Comparison of ENCODE assay signal across 9 mouse cellular contexts in genomic region chr2:156718793-156719192, GRCm38 (mm10). TPM values are rescaled to one million over a fixed set of nuclear protein-coding genes. Genes with fewer than 3 reads are reported as not detected.
DNase-seq lines count a peak whose midpoint lies in the region; ATAC-seq and TF ChIP-seq lines count a peak whose summit lies in the region.
"Had no signal": no experiment of that assay in that cellular context is flagged by ENCODE, and none has a peak within 500 bp of the region (broad histone marks: within the 10 kb centered on the region; RNA-seq: fewer than 3 reads in every experiment).

No protein-coding gene starts in this region.

- H3K4me2 ChIP-seq in forebrain, embryonic 14.5 days (ENCODE audit: low read length): no peak overlapping the region
- H3K4me2 ChIP-seq in forebrain, embryonic 11.5 days (ENCODE audit: low read depth, low read length, severe bottlenecking): no peak overlapping the region
- no peak overlapping the region for H3K4me2 ChIP-seq in midbrain, embryonic 16.5 days (ENCODE audit: low read length)
- no peak overlapping the region for H3K4me2 ChIP-seq in midbrain, embryonic 11.5 days
- H3K4me2 ChIP-seq in intestine, embryonic 16.5 days (ENCODE audit: low read depth, low read length): no peak overlapping the region

- intact Hi-C loops in left cerebral cortex, postnatal 36 days (cut with DNase I): no loop called here

- no peak for ATAC-seq in forebrain, embryonic 14.5 days
- ATAC-seq in forebrain, embryonic 11.5 days (replicated peaks; ENCODE audit: low FRiP score): no peak
- no peak for ATAC-seq in midbrain, embryonic 16.5 days
- ATAC-seq in midbrain, embryonic 11.5 days (ENCODE audit: low FRiP score): no peak
- ATAC-seq in intestine, embryonic 16.5 days: no peak

- no peak for TF ChIP-seq POLR2A in olfactory bulb, adult 2 months (IDR thresholded peaks at IDR 0.05; ENCODE audit: insufficient read depth, low read depth, low read length)

- peak overlapping the region; percentile 48; the same call in 1 of the 2 replicates for H3K27ac ChIP-seq in forebrain, embryonic 14.5 days (ENCODE audit: low read depth, low read length)
- no peak overlapping the region for H3K27ac ChIP-seq in forebrain, embryonic 11.5 days (ENCODE audit: low read depth, low read length)
- peak overlapping the region; percentile 75 for H3K27ac ChIP-seq in midbrain, embryonic 16.5 days (ENCODE audit: low read length)
- H3K27ac ChIP-seq in midbrain, embryonic 11.5 days (ENCODE audit: low read depth, low read length): no peak overlapping the region
- peak overlapping the region; percentile 45; the same call in 1 of the 2 replicates for H3K27ac ChIP-seq in intestine, embryonic 16.5 days (ENCODE audit: low read length)
- H3K27ac ChIP-seq in olfactory bulb, adult 2 months (ENCODE audit: insufficient read depth, low read depth, low read length): peak overlapping the region; percentile 18; the same call in 1 of the 2 replicates

- no peaks in the 10 kb centered on the region for H3K27me3 ChIP-seq in forebrain, embryonic 14.5 days (replicated peaks; ENCODE audit: control insufficient read depth, insufficient read depth, low read length)
- H3K27me3 ChIP-seq in forebrain, embryonic 11.5 days (ENCODE audit: control insufficient read depth, insufficient read depth, low read length): no peaks in the 10 kb centered on the region
- no peaks in the 10 kb centered on the region for H3K27me3 ChIP-seq in midbrain, embryonic 16.5 days (ENCODE audit: control insufficient read depth, insufficient read depth, low read depth, low read length)
- H3K27me3 ChIP-seq in midbrain, embryonic 11.5 days (ENCODE audit: control insufficient read depth, insufficient read depth, low read length): no peaks in the 10 kb centered on the region
- no peaks in the 10 kb centered on the region for H3K27me3 ChIP-seq in intestine, embryonic 16.5 days (replicated peaks; ENCODE audit: control insufficient read depth, insufficient read depth, low read length)

- peaks cover 30% of the 10 kb centered on the region for H3K4me1 ChIP-seq in forebrain, embryonic 14.5 days (ENCODE audit: control insufficient read depth, insufficient read depth, low read length)
- H3K4me1 ChIP-seq in forebrain, embryonic 11.5 days (replicated peaks; ENCODE audit: control insufficient read depth, insufficient read depth, low read length): peaks cover 11% of the 10 kb centered on the region; the same call in 1 of the 2 replicates
- peaks cover 40% of the 10 kb centered on the region for H3K4me1 ChIP-seq in midbrain, embryonic 16.5 days (ENCODE audit: control insufficient read depth, insufficient read depth, low read length)
- peaks cover 28% of the 10 kb centered on the region for H3K4me1 ChIP-seq in midbrain, embryonic 11.5 days (ENCODE audit: control insufficient read depth, insufficient read depth, low read length)
- peaks cover 46% of the 10 kb centered on the region for H3K4me1 ChIP-seq in intestine, embryonic 16.5 days (ENCODE audit: control insufficient read depth, insufficient read depth, low read length)
- peaks cover 38% of the 10 kb centered on the region for H3K4me1 ChIP-seq in olfactory bulb, adult 2 months (ENCODE audit: control insufficient read depth, insufficient read depth, low read length)

- TF ChIP-seq CTCF in olfactory bulb, adult 2 months (IDR thresholded peaks at IDR 0.05; ENCODE audit: insufficient read depth, low read depth, low read length): no peak

- 72% methylated on average over 5 of the region's 5 CpGs for WGBS in forebrain, embryonic 14.5 days
- 83% methylated on average over 5 of the region's 5 CpGs for WGBS in forebrain, embryonic 11.5 days
- WGBS in midbrain, embryonic 16.5 days: 66% methylated on average over 5 of the region's 5 CpGs
- 76% methylated on average over 5 of the region's 5 CpGs for WGBS in midbrain, embryonic 11.5 days
- WGBS in intestine, embryonic 16.5 days: 55% methylated on average over 5 of the region's 5 CpGs
- 45% methylated on average over 5 of the region's 5 CpGs for WGBS in olfactory bulb, adult 2 months

- no peak overlapping the region for H3K4me3 ChIP-seq in forebrain, embryonic 14.5 days (ENCODE audit: low read depth, low read length)
- no peak overlapping the region for H3K4me3 ChIP-seq in forebrain, embryonic 11.5 days (ENCODE audit: low read depth, low read length)
- no peak overlapping the region for H3K4me3 ChIP-seq in midbrain, embryonic 16.5 days (ENCODE audit: low read depth, low read length)
- H3K4me3 ChIP-seq in midbrain, embryonic 11.5 days (ENCODE audit: low read depth, low read length): no peak overlapping the region
- no peak overlapping the region for H3K4me3 ChIP-seq in intestine, embryonic 16.5 days (ENCODE audit: low read length)
- no peak overlapping the region for H3K4me3 ChIP-seq in olfactory bulb, adult 2 months (ENCODE audit: insufficient read depth, low read depth, low read length)

- no peak overlapping the region for H3K9ac ChIP-seq in forebrain, embryonic 14.5 days (ENCODE audit: low read length)
- H3K9ac ChIP-seq in forebrain, embryonic 11.5 days (ENCODE audit: low read length): no peak overlapping the region
- H3K9ac ChIP-seq in midbrain, embryonic 16.5 days (ENCODE audit: low read depth, low read length): no peak overlapping the region
- no peak overlapping the region for H3K9ac ChIP-seq in midbrain, embryonic 11.5 days (ENCODE audit: low read length)
- H3K9ac ChIP-seq in intestine, embryonic 16.5 days (ENCODE audit: low read depth, low read length): no peak overlapping the region

- no peaks in the 10 kb centered on the region for H3K9me3 ChIP-seq in forebrain, embryonic 14.5 days (replicated peaks; ENCODE audit: control insufficient read depth, low read length)
- no peaks in the 10 kb centered on the region for H3K9me3 ChIP-seq in forebrain, embryonic 11.5 days (ENCODE audit: control insufficient read depth, low read length)
- H3K9me3 ChIP-seq in midbrain, embryonic 16.5 days (replicated peaks; ENCODE audit: control insufficient read depth, low read length, poor library complexity, severe bottlenecking): no peaks in the 10 kb centered on the region
- no peaks in the 10 kb centered on the region for H3K9me3 ChIP-seq in midbrain, embryonic 11.5 days (ENCODE audit: control insufficient read depth, low read length)
- no peaks in the 10 kb centered on the region for H3K9me3 ChIP-seq in intestine, embryonic 16.5 days (ENCODE audit: control insufficient read depth, low read length)

- H3K36me3 ChIP-seq in forebrain, embryonic 14.5 days (ENCODE audit: control insufficient read depth, insufficient read depth, low read length): no peaks in the 10 kb centered on the region
- H3K36me3 ChIP-seq in forebrain, embryonic 11.5 days (ENCODE audit: control insufficient read depth, insufficient read depth, low read length): no peaks in the 10 kb centered on the region
- no peaks in the 10 kb centered on the region; the same call in 1 of the 2 replicates for H3K36me3 ChIP-seq in midbrain, embryonic 16.5 days (ENCODE audit: control insufficient read depth, insufficient read depth, low read length)
- H3K36me3 ChIP-seq in midbrain, embryonic 11.5 days (ENCODE audit: control insufficient read depth, insufficient read depth, low read length): no peaks in the 10 kb centered on the region
- no peaks in the 10 kb centered on the region for H3K36me3 ChIP-seq in intestine, embryonic 16.5 days (ENCODE audit: control insufficient read depth, insufficient read depth, low read length)

- no peak for DNase-seq in forebrain, embryonic 14.5 days (ENCODE audit: low spot score)
- DNase-seq in forebrain, embryonic 11.5 days (ENCODE audit: low spot score): no peak
- DNase-seq in midbrain, embryonic 11.5 days (ENCODE audit: low spot score, missing footprints): no peak
- no peak for DNase-seq in embryo, embryonic 11 days
- no peak for DNase-seq in left cerebral cortex, postnatal 36 days (ENCODE audit: low spot score in 2 of 2)
- DNase-seq: layer of hippocampus, adult 9-11 months had no signal

RNA-seq across cellular contexts. Expression of gene Myl9, which starts 56.4 kb away (rescaled TPM):
- polyA plus RNA-seq in forebrain, embryonic 14.5 days (2014; fragmentation: Nextera tagmentation; extraction: Ambion mirVana): 40.5 and 44.1 TPM in 2 replicates
- polyA plus RNA-seq in forebrain, embryonic 11.5 days (2014; fragmentation: Nextera tagmentation; extraction: Ambion mirVana): 105 and 121 TPM in 2 replicates
- 33.7 and 38.8 TPM in 2 replicates for polyA plus RNA-seq in midbrain, embryonic 16.5 days (2015; fragmentation: Nextera tagmentation; extraction: Ambion mirVana)
- polyA plus RNA-seq in midbrain, embryonic 11.5 days (2014; fragmentation: Nextera tagmentation; extraction: Ambion mirVana): 112 and 118 TPM in 2 replicates
- polyA plus RNA-seq in intestine, embryonic 16.5 days (2015; fragmentation: Nextera tagmentation; extraction: Ambion mirVana): 1,232 and 1,258 TPM in 2 replicates
- polyA plus RNA-seq in olfactory bulb, adult 2 months (2012; ENCODE audit: insufficient read depth, insufficient read length, low replicate concordance, missing spikeins): not detected in 2 replicates
- total RNA-seq in left cerebral cortex, postnatal 36 days (2021): 10 to 100 TPM; 16.6 to 16.9 TPM

Comparison
In these comparisons a context has a peak if more than half of its experiments do, and no peak if none do; other contexts are left out.
1. H3K27ac ChIP-seq: peak in forebrain, embryonic 14.5 days (single experiment), midbrain, embryonic 16.5 days (single experiment), intestine, embryonic 16.5 days (single experiment) and olfactory bulb, adult 2 months (single experiment); none in forebrain, embryonic 11.5 days (single experiment) and midbrain, embryonic 11.5 days (single experiment).